Mouse (Mus musculus): Measurements from ENCODE around the gene Gm30191. TPM values are rescaled to one million over a fixed set of nuclear protein-coding genes. Genes with fewer than 3 reads are reported as not detected.
"Not testable (repeated sequence)": the region's sequence is repeated elsewhere in the genome, so short reads cannot be mapped to it uniquely, and the experiment has no call there.

The Gm30191 gene
- polyA plus RNA-seq, 1 experiment from 2014 or later, result not detected

GRCm38 (mm10) chr4:134293061-134293691, 46.4 kb downstream of the Gm30191 start:
- DNase-seq (ENCODE audit: low spot score), result no peak
- H3K4me3 ChIP-seq (replicated peaks; ENCODE audit: low read depth, low read length), result no peak overlapping the region
- H3K9ac ChIP-seq (ENCODE audit: low read depth, low read length), result no peak overlapping the region
- H3K9me3 ChIP-seq (replicated peaks; ENCODE audit: low read length), result no peaks in the 10 kb centered on the region
- peaks cover 4% of the 10 kb centered on the region; the same call in 1 of the 2 replicates for H3K4me1 ChIP-seq (replicated peaks; ENCODE audit: insufficient read depth, low read length)
- WGBS, result 67% methylated on average over 18 of the region's 18 CpGs
- no peaks in the 10 kb centered on the region for H3K27me3 ChIP-seq (ENCODE audit: insufficient read depth, low read length)
- no peak for TF ChIP-seq CTCF (IDR thresholded peaks at IDR 0.05; ENCODE audit: low read depth)
- H3K4me2 ChIP-seq (ENCODE audit: low read length), result no peak overlapping the region
- no peak for ATAC-seq (replicated peaks; ENCODE audit: low FRiP score, low read depth)
- no peaks in the 10 kb centered on the region for H3K36me3 ChIP-seq (ENCODE audit: insufficient read depth, low read length)
- no peak overlapping the region for H3K27ac ChIP-seq

- Histone ChIP-seq H3K27ac (no peak overlapping the region), H3K9ac (ENCODE audit: low read depth, low read length) (no peak overlapping the region), H3K36me3 (ENCODE audit: insufficient read depth, low read length) (no peaks in the 10 kb centered on the region), H3K4me1 (replicated peaks; ENCODE audit: insufficient read depth, low read length) (no peaks in the 10 kb centered on the region), H3K4me2 (ENCODE audit: low read length) (no peak overlapping the region), H3K9me3 (replicated peaks; ENCODE audit: low read length) (no peaks in the 10 kb centered on the region), H3K4me3 (replicated peaks; ENCODE audit: low read depth, low read length) (no peak overlapping the region), H3K27me3 (ENCODE audit: insufficient read depth, low read length) (no peaks in the 10 kb centered on the region)
- WGBS, result 61% methylated on average over 9 of the region's 9 CpGs
- no peak for TF ChIP-seq CTCF (IDR thresholded peaks at IDR 0.05; ENCODE audit: low read depth)
- no peak for ATAC-seq (replicated peaks; ENCODE audit: low FRiP score, low read depth)
- DNase-seq (ENCODE audit: low spot score), result no peak
Measured at GRCm38 (mm10) chr4:134293692-134294163, 47.0 kb downstream of the Gm30191 start.

- H3K36me3 ChIP-seq (ENCODE audit: insufficient read depth, low read length); H3K27me3 ChIP-seq (ENCODE audit: insufficient read depth, low read length); H3K4me3 ChIP-seq (replicated peaks; ENCODE audit: low read depth, low read length); DNase-seq (ENCODE audit: low spot score); H3K9ac ChIP-seq (ENCODE audit: low read depth, low read length); H3K27ac ChIP-seq; H3K9me3 ChIP-seq (replicated peaks; ENCODE audit: low read length); ATAC-seq (replicated peaks; ENCODE audit: low FRiP score, low read depth); H3K4me1 ChIP-seq (replicated peaks; ENCODE audit: insufficient read depth, low read length); H3K4me2 ChIP-seq (ENCODE audit: low read length): not testable (repeated sequence)
- WGBS, result 86% methylated on average over 4 of the region's 4 CpGs
- TF ChIP-seq CTCF (IDR thresholded peaks at IDR 0.05; ENCODE audit: low read depth), result 0 out of 2 replicates have a peak, but pooled peaks have one; percentile 27
Measured at GRCm38 (mm10) chr4:134296096-134296495, 49.4 kb downstream of the Gm30191 start.

GRCm38 (mm10) chr4:134296523-134296922, 49.8 kb downstream of the Gm30191 start:
- Histone ChIP-seq H3K9me3 (replicated peaks; ENCODE audit: low read length) (no peaks in the 10 kb centered on the region), H3K36me3 (ENCODE audit: insufficient read depth, low read length) (no peaks in the 10 kb centered on the region), H3K4me3 (replicated peaks; ENCODE audit: low read depth, low read length) (no peak overlapping the region), H3K4me2 (ENCODE audit: low read length) (no peak overlapping the region), H3K27ac (no peak overlapping the region), H3K9ac (ENCODE audit: low read depth, low read length) (no peak overlapping the region), H3K27me3 (ENCODE audit: insufficient read depth, low read length) (no peaks in the 10 kb centered on the region), H3K4me1 (replicated peaks; ENCODE audit: insufficient read depth, low read length) (no peaks in the 10 kb centered on the region)
- no peak for TF ChIP-seq CTCF (IDR thresholded peaks at IDR 0.05; ENCODE audit: low read depth)
- DNase-seq (ENCODE audit: low spot score) (no peak), ATAC-seq (replicated peaks; ENCODE audit: low FRiP score, low read depth) (no peak)
- 95% methylated on average over 4 of the region's 4 CpGs for WGBS

- DNase-seq (ENCODE audit: low spot score) (no peak), ATAC-seq (replicated peaks; ENCODE audit: low FRiP score, low read depth) (no peak)
Measured at GRCm38 (mm10) chr4:134297369-134297768, 50.6 kb downstream of the Gm30191 start.

GRCm38 (mm10) chr4:134298626-134299497, 52.1 kb downstream of the Gm30191 start:
- Histone ChIP-seq H3K4me3 (replicated peaks; ENCODE audit: low read depth, low read length) (no peak overlapping the region), H3K9ac (ENCODE audit: low read depth, low read length) (no peak overlapping the region), H3K4me2 (ENCODE audit: low read length) (no peak overlapping the region), H3K4me1 (replicated peaks; ENCODE audit: insufficient read depth, low read length) (no peaks in the 10 kb centered on the region), H3K9me3 (replicated peaks; ENCODE audit: low read length) (no peaks in the 10 kb centered on the region), H3K36me3 (ENCODE audit: insufficient read depth, low read length) (no peaks in the 10 kb centered on the region), H3K27me3 (ENCODE audit: insufficient read depth, low read length) (no peaks in the 10 kb centered on the region), H3K27ac (no peak overlapping the region)
- TF ChIP-seq CTCF (IDR thresholded peaks at IDR 0.05; ENCODE audit: low read depth), result no peak
- 78% methylated on average over 19 of the region's 19 CpGs for WGBS
- ATAC-seq (replicated peaks; ENCODE audit: low FRiP score, low read depth), result no peak
- no peak for DNase-seq (ENCODE audit: low spot score)

More at GRCm38 (mm10) chr4:134297369-134297768, 50.6 kb downstream of the Gm30191 start:
- Histone ChIP-seq H3K4me1 (replicated peaks; ENCODE audit: insufficient read depth, low read length) (no peaks in the 10 kb centered on the region), H3K27ac (no peak overlapping the region), H3K4me2 (ENCODE audit: low read length) (no peak overlapping the region), H3K9ac (ENCODE audit: low read depth, low read length) (no peak overlapping the region), H3K36me3 (ENCODE audit: insufficient read depth, low read length) (no peaks in the 10 kb centered on the region), H3K27me3 (ENCODE audit: insufficient read depth, low read length) (no peaks in the 10 kb centered on the region), H3K4me3 (replicated peaks; ENCODE audit: low read depth, low read length) (no peak overlapping the region), H3K9me3 (replicated peaks; ENCODE audit: low read length) (no peaks in the 10 kb centered on the region)
- WGBS, result 80% methylated on average over 8 of the region's 8 CpGs
- no peak for TF ChIP-seq CTCF (IDR thresholded peaks at IDR 0.05; ENCODE audit: low read depth)

Data from kidney, postnatal 0 days (tissue).